ENCODE assay signal across 23 mouse cellular contexts in genomic region chr13:43932946-43933345, GRCm38 (mm10).
A peak's percentile ranks its signal among the peaks of the same experiment; 100 is the strongest.
DNase-seq lines count a peak whose midpoint lies in the region; ATAC-seq lines count a peak whose summit lies in the region.
"Had no signal": no experiment of that assay in that cellular context is flagged by ENCODE, and none has a peak within 500 bp of the region (broad histone marks: within the 10 kb centered on the region; RNA-seq: fewer than 3 reads in every experiment).

No protein-coding gene starts in this region.

- peak; percentile 9 for DNase-seq in kidney, adult 18-20 months
- DNase-seq in ZHBTc4 (ENCODE audit: low read depth, low spot score): peak; percentile 13
- peak; percentile 56 for DNase-seq in kidney, adult 9 months
- DNase-seq in heart, postnatal 14 days: no peak
- DNase-seq in thymus, postnatal 0 days (ENCODE audit: low spot score): no peak
- DNase-seq: adrenal gland, postnatal 25 days; cerebellum, adult 18-20 months; cerebellum, postnatal 25 days; embryo, embryonic 11 days; heart, postnatal 36 days; lung, adult 18-20 months; lung, postnatal 14 days; right cerebral cortex, postnatal 4 days had no signal

- no peak overlapping the region for H3K27ac ChIP-seq in kidney, embryonic 15.5 days
- H3K27ac ChIP-seq in limb, embryonic 12.5 days: peak overlapping the region; percentile 57; the same call in 1 of the 2 replicates
- H3K27ac ChIP-seq: embryonic facial prominence, embryonic 15.5 days; stomach, postnatal 0 days had no signal

- no peak overlapping the region for H3K4me2 ChIP-seq in kidney, embryonic 15.5 days
- H3K4me2 ChIP-seq in limb, embryonic 12.5 days: no peak overlapping the region
- H3K4me2 ChIP-seq: embryonic facial prominence, embryonic 15.5 days; heart, embryonic 12.5 days had no signal

- no peaks in the 10 kb centered on the region for H3K36me3 ChIP-seq in kidney, embryonic 15.5 days
- no peaks in the 10 kb centered on the region for H3K36me3 ChIP-seq in limb, embryonic 12.5 days
- H3K36me3 ChIP-seq: embryonic facial prominence, embryonic 15.5 days; heart, embryonic 12.5 days had no signal

- 51% methylated on average over 7 of the region's 7 CpGs for WGBS in kidney, embryonic 15.5 days
- 31% methylated on average over 7 of the region's 7 CpGs for WGBS in limb, embryonic 12.5 days

- no peak overlapping the region for H3K4me3 ChIP-seq in kidney, embryonic 15.5 days (replicated peaks)
- no peak overlapping the region for H3K4me3 ChIP-seq in limb, embryonic 12.5 days (replicated peaks)
- H3K4me3 ChIP-seq: embryonic facial prominence, embryonic 15.5 days; heart, embryonic 12.5 days; megakaryocyte, embryonic 14.5 days had no signal

- ATAC-seq in kidney, embryonic 15.5 days (replicated peaks; ENCODE audit: low FRiP score): no peak
- no peak for ATAC-seq in limb, embryonic 12.5 days (ENCODE audit: insufficient number of reproducible peaks, insufficient read depth, low FRiP score, low TSS enrichment, low read depth)
- ATAC-seq: activated CD4-positive, CD25-positive, alpha-beta regulatory T cell, adult 4 months; inflammation-experienced regulatory T-cells, adult 6 months; midbrain, embryonic 16.5 days; Patski had no signal

- H3K9me3 ChIP-seq in kidney, embryonic 15.5 days (replicated peaks): no peaks in the 10 kb centered on the region
- H3K9me3 ChIP-seq in limb, embryonic 12.5 days: peaks cover 8% of the 10 kb centered on the region; the same call in 1 of the 2 replicates
- H3K9me3 ChIP-seq: embryonic facial prominence, embryonic 15.5 days had no signal

- H3K27me3 ChIP-seq in kidney, embryonic 15.5 days: 0 out of 2 replicates have a peak, but pooled peaks cover 3% of the 10 kb centered on the region
- no peaks in the 10 kb centered on the region for H3K27me3 ChIP-seq in limb, embryonic 12.5 days
- H3K27me3 ChIP-seq: embryonic facial prominence, embryonic 15.5 days; heart, embryonic 12.5 days; Patski had no signal

- H3K4me1 ChIP-seq in kidney, embryonic 15.5 days: peaks cover 21% of the 10 kb centered on the region
- H3K4me1 ChIP-seq in limb, embryonic 12.5 days (replicated peaks): peaks cover 40% of the 10 kb centered on the region
- H3K4me1 ChIP-seq: megakaryocyte, embryonic 14.5 days had no signal

- H3K9ac ChIP-seq in kidney, embryonic 15.5 days: no peak overlapping the region
- H3K9ac ChIP-seq in limb, embryonic 12.5 days (replicated peaks): no peak overlapping the region
- H3K9ac ChIP-seq: embryonic facial prominence, embryonic 15.5 days; heart, embryonic 12.5 days had no signal

- intact Hi-C loops in heart, postnatal 14 days (cut with DNase I): no loop called here

Comparison
In these comparisons a context has a peak if more than half of its experiments do, and no peak if none do; other contexts are left out.
1. DNase-seq: peak in kidney, adult 18-20 months (single experiment), ZHBTc4 (single experiment) and kidney, adult 9 months (single experiment); none in heart, postnatal 14 days (0 of 2) and thymus, postnatal 0 days (single experiment).